Mouse (Mus musculus): ENCODE measurements around the gene Aldh1a1. TPM values are rescaled to one million over a fixed set of nuclear protein-coding genes. Genes with fewer than 3 reads are reported as not detected.
"Not testable (repeated sequence)": the region's sequence is repeated elsewhere in the genome, so short reads cannot be mapped to it uniquely, and the experiment has no call there.

Gene Aldh1a1
- total and polyA plus RNA-seq, 2 experiments from 2014 or later = 3.2 to 3.4 TPM

DNA sequence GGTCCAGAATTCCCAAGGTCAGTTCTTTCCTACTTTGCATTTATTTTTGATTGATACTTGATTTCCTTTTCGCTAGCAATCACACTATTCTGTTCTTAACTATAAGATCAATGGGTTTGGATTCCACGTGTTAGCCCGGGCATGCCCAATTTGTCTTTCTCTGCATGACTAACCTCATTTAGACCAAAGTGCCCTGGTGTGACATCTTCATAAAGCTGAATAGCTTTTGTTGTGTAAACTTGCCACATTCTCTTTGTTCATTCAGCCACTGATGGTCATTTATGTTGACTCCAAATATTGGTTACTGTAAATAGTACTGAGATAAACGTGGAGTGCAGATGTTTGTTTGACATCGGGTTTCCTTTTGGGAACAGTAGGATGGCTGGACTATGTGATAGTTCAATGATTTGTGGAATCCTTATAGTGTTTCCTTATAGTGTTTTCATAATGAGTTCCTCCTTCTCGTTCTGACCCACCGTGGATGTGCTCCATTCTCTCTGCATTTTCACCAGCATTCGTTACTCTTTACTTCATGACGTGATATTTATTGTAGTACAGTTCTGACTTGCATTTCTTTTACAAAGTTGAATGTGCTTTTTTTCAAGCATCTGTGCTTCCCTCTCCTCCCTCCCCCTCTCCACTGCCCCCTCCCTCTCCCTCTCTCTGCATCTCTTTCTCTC, 14.6 kb downstream of the Aldh1a1 start:
- ATAC-seq (no peak), DNase-seq (no peak)
- no peak overlapping the region for H3K4me2 ChIP-seq (ENCODE audit: low read depth)
- H3K27me3 ChIP-seq (ENCODE audit: insufficient read depth, low read length) = no peaks in the 10 kb centered on the region
- no peaks in the 10 kb centered on the region for H3K36me3 ChIP-seq (ENCODE audit: insufficient read depth)
- no peaks in the 10 kb centered on the region for H3K9me3 ChIP-seq (ENCODE audit: low read length)
- H3K27ac ChIP-seq (ENCODE audit: low read depth, low read length) = no peak overlapping the region
- H3K4me3 ChIP-seq (ENCODE audit: low read depth, low read length) = no peak overlapping the region
- no peaks in the 10 kb centered on the region for H3K4me1 ChIP-seq (ENCODE audit: insufficient read depth)
- WGBS = 26% methylated on average over 9 of the region's 9 CpGs
- TF ChIP-seq CTCF (IDR thresholded peaks at IDR 0.05; ENCODE audit: low read depth) = no peak
- no peak overlapping the region for H3K9ac ChIP-seq

DNA sequence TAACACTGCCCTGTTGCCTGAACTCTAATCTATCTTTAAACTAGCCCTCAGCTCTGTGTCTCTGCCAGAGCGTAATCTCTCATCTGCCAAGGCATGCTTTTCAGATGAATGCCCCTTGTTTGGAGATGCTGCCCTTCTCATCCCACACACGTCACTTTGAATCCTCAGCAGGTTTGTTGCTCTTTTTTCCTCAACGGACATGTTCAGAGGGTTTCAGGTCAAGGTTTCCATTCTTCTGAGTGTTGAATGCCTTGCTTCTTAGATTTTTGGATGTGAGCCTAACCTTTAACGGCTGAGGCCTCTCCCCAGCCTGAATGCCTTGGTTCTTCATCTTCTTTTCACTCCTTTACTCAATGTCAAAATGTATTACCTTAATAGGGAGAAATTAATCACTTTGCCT, 16.1 kb downstream of the Aldh1a1 start:
- no peaks in the 10 kb centered on the region for H3K36me3 ChIP-seq (ENCODE audit: insufficient read depth)
- H3K4me2 ChIP-seq (ENCODE audit: low read depth) = no peak overlapping the region
- DNase-seq (no peak), ATAC-seq (no peak)
- H3K9ac ChIP-seq = no peak overlapping the region
- H3K9me3 ChIP-seq (ENCODE audit: low read length) = no peaks in the 10 kb centered on the region
- H3K4me1 ChIP-seq (ENCODE audit: insufficient read depth) = no peaks in the 10 kb centered on the region
- H3K27ac ChIP-seq (ENCODE audit: low read depth, low read length) = no peak overlapping the region
- no peak overlapping the region for H3K4me3 ChIP-seq (ENCODE audit: low read depth, low read length)
- WGBS = 29% methylated on average over 4 of the region's 4 CpGs
- no peak for TF ChIP-seq CTCF (IDR thresholded peaks at IDR 0.05; ENCODE audit: low read depth)
- no peaks in the 10 kb centered on the region for H3K27me3 ChIP-seq (ENCODE audit: insufficient read depth, low read length)

DNA sequence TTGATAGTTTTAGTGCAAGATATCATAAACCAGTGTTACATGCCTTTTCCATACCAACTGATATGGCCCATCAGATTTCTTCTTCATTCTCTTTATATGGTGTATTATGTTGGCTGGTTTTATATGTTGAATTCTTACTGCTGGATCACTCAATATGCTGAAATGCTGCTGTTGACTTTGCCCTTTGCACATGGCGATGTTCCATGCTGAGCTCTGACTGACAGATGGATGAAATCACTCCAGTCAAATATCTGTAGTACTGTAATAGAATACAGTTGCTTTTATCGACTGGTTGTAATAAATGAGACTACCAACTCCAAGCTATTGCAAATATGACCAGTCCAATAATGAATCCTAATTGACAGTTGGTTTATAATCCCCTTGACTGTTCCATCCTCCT, 19.5 kb downstream of the Aldh1a1 start:
- H3K27me3 ChIP-seq (ENCODE audit: insufficient read depth, low read length) = no peaks in the 10 kb centered on the region
- H3K4me1 ChIP-seq (ENCODE audit: insufficient read depth) = no peaks in the 10 kb centered on the region
- ATAC-seq (no peak), DNase-seq (no peak)
- TF ChIP-seq CTCF (IDR thresholded peaks at IDR 0.05; ENCODE audit: low read depth) = no peak
- H3K4me2 ChIP-seq (ENCODE audit: low read depth) = no peak overlapping the region
- no peak overlapping the region for H3K27ac ChIP-seq (ENCODE audit: low read depth, low read length)
- H3K9me3 ChIP-seq (ENCODE audit: low read length) = no peaks in the 10 kb centered on the region
- H3K36me3 ChIP-seq (ENCODE audit: insufficient read depth) = no peaks in the 10 kb centered on the region
- no peak overlapping the region for H3K9ac ChIP-seq
- WGBS = 92% methylated on average over 2 of the region's 2 CpGs
- H3K4me3 ChIP-seq (ENCODE audit: low read depth, low read length) = no peak overlapping the region

DNA sequence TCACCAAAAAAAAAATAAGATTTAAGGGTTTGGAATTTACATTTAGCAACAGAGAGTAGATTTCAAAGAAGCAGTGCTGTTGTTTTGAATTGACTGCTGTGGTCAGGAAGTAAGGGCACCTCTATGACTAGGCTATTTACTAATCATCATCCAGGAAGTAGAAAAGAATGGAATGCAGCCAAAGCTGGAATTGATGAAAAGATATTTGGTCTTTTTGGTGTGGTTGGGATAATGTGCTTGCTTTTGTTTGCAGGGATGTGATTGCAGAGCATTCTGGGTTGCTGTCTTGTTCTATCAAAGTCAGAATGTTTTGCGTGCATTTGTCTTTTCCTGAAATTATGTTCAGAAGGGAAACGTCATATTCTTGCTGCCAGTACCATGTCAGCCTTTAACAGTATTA, 20.7 kb downstream of the Aldh1a1 start:
- Histone ChIP-seq H3K27me3 (ENCODE audit: insufficient read depth, low read length) (no peaks in the 10 kb centered on the region), H3K27ac (ENCODE audit: low read depth, low read length) (no peak overlapping the region), H3K4me2 (ENCODE audit: low read depth) (no peak overlapping the region), H3K4me1 (ENCODE audit: insufficient read depth) (no peaks in the 10 kb centered on the region), H3K4me3 (ENCODE audit: low read depth, low read length) (no peak overlapping the region), H3K9ac (no peak overlapping the region), H3K36me3 (ENCODE audit: insufficient read depth) (no peaks in the 10 kb centered on the region), H3K9me3 (ENCODE audit: low read length) (no peaks in the 10 kb centered on the region)
- TF ChIP-seq CTCF (IDR thresholded peaks at IDR 0.05; ENCODE audit: low read depth) = no peak
- DNase-seq (no peak), ATAC-seq (no peak)
- WGBS = 75% methylated on average over 2 of the region's 2 CpGs

DNA sequence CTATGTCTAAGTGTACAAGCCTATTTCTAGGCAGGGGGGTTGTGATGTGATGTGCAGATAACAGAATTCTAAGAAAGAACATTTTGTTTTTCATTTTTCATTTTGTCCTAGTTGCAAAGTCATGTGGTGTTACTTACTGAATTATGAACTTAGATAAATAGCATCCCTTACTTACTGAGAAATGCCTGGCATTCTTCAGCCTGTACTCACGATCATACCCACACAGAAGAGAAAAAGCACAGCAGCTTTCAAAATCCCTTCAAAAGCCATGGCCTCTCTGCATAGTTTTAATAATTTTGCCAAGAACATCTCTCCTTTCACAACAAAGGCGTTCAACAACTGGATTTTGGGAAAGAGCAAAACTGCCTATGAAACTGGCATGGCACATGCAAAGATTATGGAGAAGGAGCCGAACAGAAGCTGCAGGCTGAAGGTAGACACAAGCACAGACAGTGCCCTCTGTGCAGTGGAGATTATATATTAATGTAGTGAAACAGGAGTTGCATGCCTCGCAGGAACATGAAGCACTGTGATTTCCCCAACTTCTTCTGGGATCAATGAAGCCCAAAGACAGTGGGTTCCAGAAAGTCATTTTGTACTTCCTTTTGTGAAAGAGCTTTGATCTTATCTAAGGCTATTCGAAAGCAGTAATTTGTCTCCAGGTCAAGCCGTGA, 21.3 kb downstream of the Aldh1a1 start:
- ATAC-seq (no peak), DNase-seq (no peak)
- no peak for TF ChIP-seq CTCF (IDR thresholded peaks at IDR 0.05; ENCODE audit: low read depth)
- H3K4me1 ChIP-seq (ENCODE audit: insufficient read depth) = no peaks in the 10 kb centered on the region
- 81% methylated on average over 6 of the region's 6 CpGs for WGBS
- H3K27me3 ChIP-seq (ENCODE audit: insufficient read depth, low read length) = no peaks in the 10 kb centered on the region
- H3K36me3 ChIP-seq (ENCODE audit: insufficient read depth) = no peaks in the 10 kb centered on the region
- H3K4me3 ChIP-seq (ENCODE audit: low read depth, low read length) = no peak overlapping the region
- no peak overlapping the region for H3K4me2 ChIP-seq (ENCODE audit: low read depth)
- H3K9ac ChIP-seq = no peak overlapping the region
- no peak overlapping the region for H3K27ac ChIP-seq (ENCODE audit: low read depth, low read length)
- H3K9me3 ChIP-seq (ENCODE audit: low read length) = no peaks in the 10 kb centered on the region

DNA sequence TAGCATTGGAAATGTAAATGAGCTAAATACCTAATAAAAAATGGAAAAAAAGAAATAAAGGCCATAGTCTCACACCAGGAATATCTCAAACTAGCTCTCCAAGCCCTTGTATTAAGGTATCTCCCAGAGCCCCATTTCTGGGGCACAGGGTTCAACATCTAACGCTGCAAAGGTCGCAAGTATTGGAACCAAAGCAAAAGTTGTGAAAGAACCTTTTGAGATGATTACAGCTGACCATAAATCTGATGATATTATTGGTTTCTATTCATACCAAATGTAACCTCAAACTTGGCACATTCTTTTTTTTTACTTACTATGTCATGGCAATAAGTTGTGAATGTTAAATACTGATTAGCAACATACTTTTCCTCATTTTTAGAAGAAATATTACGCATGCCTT, 24.0 kb downstream of the Aldh1a1 start:
- H3K4me2 ChIP-seq (ENCODE audit: low read depth) = no peak overlapping the region
- H3K36me3 ChIP-seq (ENCODE audit: insufficient read depth) = no peaks in the 10 kb centered on the region
- H3K9me3 ChIP-seq (ENCODE audit: low read length) = no peaks in the 10 kb centered on the region
- H3K27me3 ChIP-seq (ENCODE audit: insufficient read depth, low read length) = no peaks in the 10 kb centered on the region
- DNase-seq (no peak), ATAC-seq (no peak)
- no peak overlapping the region for H3K9ac ChIP-seq
- WGBS = 93% methylated on average over 3 of the region's 3 CpGs
- no peak for TF ChIP-seq CTCF (IDR thresholded peaks at IDR 0.05; ENCODE audit: low read depth)
- H3K4me1 ChIP-seq (ENCODE audit: insufficient read depth) = no peaks in the 10 kb centered on the region
- no peak overlapping the region for H3K27ac ChIP-seq (ENCODE audit: low read depth, low read length)
- no peak overlapping the region for H3K4me3 ChIP-seq (ENCODE audit: low read depth, low read length)

DNA sequence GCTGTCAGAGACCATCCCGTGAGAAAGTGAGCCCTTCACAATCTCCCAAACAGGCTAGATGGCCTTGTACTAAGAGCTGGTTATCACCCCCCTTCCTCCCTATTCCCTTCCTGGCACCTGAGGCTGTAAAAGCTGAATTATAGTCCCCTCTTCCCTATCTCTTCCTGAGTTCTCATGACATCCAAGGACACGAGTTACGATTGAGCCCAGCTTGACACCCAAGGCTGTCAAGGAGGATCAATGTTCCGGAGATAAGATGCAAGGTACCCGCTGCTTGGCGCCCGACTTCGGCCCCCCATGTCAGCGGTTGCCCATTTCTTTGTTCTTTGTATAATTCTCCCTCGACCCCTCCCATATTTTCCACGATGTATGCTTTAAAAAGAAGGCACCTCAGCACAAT, 36.6 kb downstream of the Aldh1a1 start:
- H3K27me3 ChIP-seq (ENCODE audit: insufficient read depth, low read length); H3K4me2 ChIP-seq (ENCODE audit: low read depth); H3K4me1 ChIP-seq (ENCODE audit: insufficient read depth); DNase-seq; H3K27ac ChIP-seq (ENCODE audit: low read depth, low read length); H3K9ac ChIP-seq; H3K9me3 ChIP-seq (ENCODE audit: low read length); ATAC-seq; H3K36me3 ChIP-seq (ENCODE audit: insufficient read depth); H3K4me3 ChIP-seq (ENCODE audit: low read depth, low read length): not testable (repeated sequence)
- 94% methylated on average over 11 of the region's 11 CpGs for WGBS

Measured in forebrain, postnatal 0 days (tissue).